Mouse (Mus musculus) embryo, embryonic 10.5 days (tissue): ENCODE data around the gene Usf3.

Experiments
- DNase-seq: peaks from one replicate; pipeline ENCODE4 v3.0.0-alpha.2; 2015; ENCODE audit warnings: low spot score

Usf3 gene

GRCm38 (mm10) chr16:44173966-44174530 is 1.0 kb downstream of the Usf3 start:
- no peak for DNase-seq

GRCm38 (mm10) chr16:44175001-44175400 is 2.0 kb downstream of the Usf3 start:
- no peak for DNase-seq

GRCm38 (mm10) chr16:44176511-44176910 is 3.5 kb downstream of the Usf3 start:
- no peak for DNase-seq

GRCm38 (mm10) chr16:44178555-44178954 is 5.5 kb downstream of the Usf3 start:
- DNase-seq, result no peak

- DNase-seq, result no peak
These were observed 9.6 kb downstream of the Usf3 start for GRCm38 (mm10) chr16:44182597-44182996.

- DNase-seq, result no peak
These were observed 11.7 kb downstream of the Usf3 start for GRCm38 (mm10) chr16:44184769-44185168.

- no peak for DNase-seq
These were observed 14.1 kb downstream of the Usf3 start for GRCm38 (mm10) chr16:44187172-44187571.

- no peak for DNase-seq
These were observed 15.7 kb downstream of the Usf3 start for GRCm38 (mm10) chr16:44188766-44189165.

GRCm38 (mm10) chr16:44190032-44190431 is 17.0 kb downstream of the Usf3 start:
- no peak for DNase-seq

GRCm38 (mm10) chr16:44190968-44191367 is 17.9 kb downstream of the Usf3 start:
- DNase-seq, result no peak

- no peak for DNase-seq
These were observed 26.1 kb downstream of the Usf3 start for GRCm38 (mm10) chr16:44199066-44199703.

- DNase-seq, result no peak
These were observed 27.1 kb downstream of the Usf3 start for GRCm38 (mm10) chr16:44200146-44200545.

GRCm38 (mm10) chr16:44204331-44204730 is 31.3 kb downstream of the Usf3 start:
- DNase-seq, result no peak

GRCm38 (mm10) chr16:44205973-44206372 is 32.9 kb downstream of the Usf3 start:
- no peak for DNase-seq

- no peak for DNase-seq
These were observed 37.4 kb downstream of the Usf3 start for GRCm38 (mm10) chr16:44210156-44211053.

- no peak for DNase-seq
These were observed 38.0 kb downstream of the Usf3 start for GRCm38 (mm10) chr16:44211054-44211414.

- DNase-seq, result no peak
These were observed 39.7 kb downstream of the Usf3 start for GRCm38 (mm10) chr16:44212703-44213102.

GRCm38 (mm10) chr16:44215513-44215912 is 42.5 kb downstream of the Usf3 start:
- no peak for DNase-seq

GRCm38 (mm10) chr16:44216417-44216816 is 43.4 kb downstream of the Usf3 start:
- DNase-seq, result no peak

GRCm38 (mm10) chr16:44221463-44221862 is 48.4 kb downstream of the Usf3 start:
- no peak for DNase-seq

- DNase-seq, result no peak
These were observed 53.8 kb downstream of the Usf3 start for GRCm38 (mm10) chr16:44226706-44227291.

- no peak for DNase-seq
These were observed 60.0 kb downstream of the Usf3 start for GRCm38 (mm10) chr16:44233019-44233418.

GRCm38 (mm10) chr16:44237836-44238235 is 64.8 kb downstream of the Usf3 start:
- no peak for DNase-seq
